In genomic region chr10:91171041-91171440, GRCm38 (mm10) we compare ENCODE assay signal across 8 mouse cellular contexts. TPM values are rescaled to one million over a fixed set of nuclear protein-coding genes. Genes with fewer than 3 reads are reported as not detected.
DNase-seq lines count a peak whose midpoint lies in the region; ATAC-seq lines count a peak whose summit lies in the region.

No protein-coding gene starts in this region.

- peak overlapping the region; percentile 99 for H3K4me3 ChIP-seq in heart, embryonic 11.5 days (ENCODE audit: low read depth, low read length)
- peak overlapping the region; percentile 95 for H3K4me3 ChIP-seq in liver, embryonic 12.5 days
- H3K4me3 ChIP-seq in stomach, embryonic 14.5 days (ENCODE audit: low read depth, low read length), result peak overlapping the region; percentile 96

- peaks cover 16% of the 10 kb centered on the region for H3K4me1 ChIP-seq in heart, embryonic 11.5 days (ENCODE audit: control insufficient read depth, insufficient read depth, low read length)
- H3K4me1 ChIP-seq in liver, embryonic 12.5 days, result peaks cover 50% of the 10 kb centered on the region
- H3K4me1 ChIP-seq in stomach, embryonic 14.5 days (ENCODE audit: control insufficient read depth, insufficient read depth, low read length), result peaks cover 15% of the 10 kb centered on the region

- WGBS in heart, embryonic 11.5 days (ENCODE audit: insufficient replicate concordance), result under 1% methylated on average over 57 of the region's 59 CpGs
- WGBS in liver, embryonic 12.5 days (ENCODE audit: insufficient replicate concordance), result under 1% methylated on average over 59 of the region's 59 CpGs
- under 1% methylated on average over 58 of the region's 59 CpGs for WGBS in stomach, embryonic 14.5 days

- no peaks in the 10 kb centered on the region for H3K27me3 ChIP-seq in heart, embryonic 11.5 days (ENCODE audit: control insufficient read depth, insufficient read depth, low read length)
- no peaks in the 10 kb centered on the region for H3K27me3 ChIP-seq in liver, embryonic 12.5 days (replicated peaks)
- no peaks in the 10 kb centered on the region for H3K27me3 ChIP-seq in stomach, embryonic 14.5 days (ENCODE audit: control insufficient read depth, insufficient read depth, low read length)

- peak overlapping the region; percentile 100 for H3K27ac ChIP-seq in heart, embryonic 11.5 days (ENCODE audit: low read depth, low read length)
- peak overlapping the region; percentile 98 for H3K27ac ChIP-seq in liver, embryonic 12.5 days
- H3K27ac ChIP-seq in stomach, embryonic 14.5 days (ENCODE audit: low read length), result peak overlapping the region; percentile 100

- H3K4me2 ChIP-seq in heart, embryonic 11.5 days, result peak overlapping the region; percentile 82
- peak overlapping the region; percentile 89 for H3K4me2 ChIP-seq in liver, embryonic 12.5 days
- H3K4me2 ChIP-seq in stomach, embryonic 14.5 days (replicated peaks; ENCODE audit: low read depth, low read length), result peak overlapping the region; percentile 26; the same call in 1 of the 2 replicates

- peak overlapping the region; percentile 100 for H3K9ac ChIP-seq in heart, embryonic 11.5 days (ENCODE audit: low read depth, low read length)
- H3K9ac ChIP-seq in liver, embryonic 12.5 days, result peak overlapping the region; percentile 100
- peak overlapping the region; percentile 100 for H3K9ac ChIP-seq in stomach, embryonic 14.5 days (replicated peaks; ENCODE audit: low read depth, low read length)

- DNase-seq in heart, adult 8-10 months (ENCODE audit: low spot score), result no peak
- peak; percentile 46 for DNase-seq in urinary bladder, postnatal 14 days (ENCODE audit: low spot score)
- DNase-seq in urinary bladder, postnatal 10 days (ENCODE audit: low spot score), result no peak
- DNase-seq in forelimb bud, embryonic 11.5 days (ENCODE audit: low read depth, low spot score), result peak; percentile 34

- H3K36me3 ChIP-seq in heart, embryonic 11.5 days (ENCODE audit: control insufficient read depth, insufficient read depth, low read length), result no peaks in the 10 kb centered on the region
- peaks cover 33% of the 10 kb centered on the region for H3K36me3 ChIP-seq in liver, embryonic 12.5 days
- peaks cover 1% of the 10 kb centered on the region; the same call in 1 of the 2 replicates for H3K36me3 ChIP-seq in stomach, embryonic 14.5 days (ENCODE audit: control insufficient read depth, insufficient read depth, low read length)

- ATAC-seq in heart, embryonic 11.5 days (replicated peaks; ENCODE audit: insufficient number of reproducible peaks, low FRiP score, low TSS enrichment), result peak; percentile 31
- peak; percentile 22 for ATAC-seq in liver, embryonic 12.5 days
- peak; percentile 38; the same call in 1 of the 2 replicates for ATAC-seq in stomach, embryonic 14.5 days (ENCODE audit: insufficient number of reproducible peaks, insufficient read depth, low FRiP score, low read depth)
- no peak for ATAC-seq in monocyte, adult 5-6 weeks (replicated peaks; ENCODE audit: insufficient number of reproducible peaks, low FRiP score, low TSS enrichment, poor library complexity, severe bottlenecking)

- H3K9me3 ChIP-seq in heart, embryonic 11.5 days (replicated peaks; ENCODE audit: control insufficient read depth, low read length), result no peaks in the 10 kb centered on the region
- H3K9me3 ChIP-seq in liver, embryonic 12.5 days (replicated peaks), result no peaks in the 10 kb centered on the region
- H3K9me3 ChIP-seq in stomach, embryonic 14.5 days (ENCODE audit: control insufficient read depth, low read depth, low read length), result no peaks in the 10 kb centered on the region

RNA-seq across cellular contexts. Expression of gene Tmpo, which starts 10.1 kb away (rescaled TPM):
- polyA plus RNA-seq in heart, embryonic 11.5 days (2014; fragmentation: Nextera tagmentation; extraction: Ambion mirVana), result 162 and 170 TPM in 2 replicates
- total RNA-seq in heart, adult 8-10 months (2022), result 10 to 100 TPM; 36.7 to 45.0 (median 41.1) TPM
- polyA plus RNA-seq in liver, embryonic 12.5 days (2016; fragmentation: Nextera tagmentation; extraction: Ambion mirVana), result 215 and 229 TPM in 2 replicates
- polyA plus RNA-seq in stomach, embryonic 14.5 days (2014; fragmentation: Nextera tagmentation; extraction: Ambion mirVana), result 236 and 261 TPM in 2 replicates
- 237 to 305 TPM (median 300 TPM) in 3 replicates for total RNA-seq in monocyte, adult 5-6 weeks (2017)

RNA-seq across cellular contexts. Expression of gene Slc25a3, which starts 47.2 kb away (rescaled TPM):
- polyA plus RNA-seq in heart, embryonic 11.5 days (2014; fragmentation: Nextera tagmentation; extraction: Ambion mirVana), result 838 and 861 TPM in 2 replicates
- total RNA-seq in heart, adult 8-10 months (2022), result 1,000 to 10,000 TPM; 2,608 to 2,760 (median 2,679) TPM
- 282 and 297 TPM in 2 replicates for polyA plus RNA-seq in liver, embryonic 12.5 days (2016; fragmentation: Nextera tagmentation; extraction: Ambion mirVana)
- 501 and 502 TPM in 2 replicates for polyA plus RNA-seq in stomach, embryonic 14.5 days (2014; fragmentation: Nextera tagmentation; extraction: Ambion mirVana)
- total RNA-seq in monocyte, adult 5-6 weeks (2017), result 191 to 312 TPM (median 245 TPM) in 3 replicates

Comparison
In these comparisons a context has a peak if more than half of its experiments do, and no peak if none do; other contexts are left out.
1. DNase-seq: peak in urinary bladder, postnatal 14 days (single experiment) and forelimb bud, embryonic 11.5 days (single experiment); none in heart, adult 8-10 months (single experiment) and urinary bladder, postnatal 10 days (single experiment).
2. H3K4me2 ChIP-seq: peak in every context shown above with its lines; median percentile 89 in liver, embryonic 12.5 days; 82 in heart, embryonic 11.5 days; 26 in stomach, embryonic 14.5 days.
3. Peak in every context shown above with its lines, with median percentiles within 50 percentile points of each other: H3K27ac ChIP-seq, H3K4me3 ChIP-seq and H3K9ac ChIP-seq.